Mouse (Mus musculus) heart, embryonic 16.5 days (tissue): ENCODE measurements around the gene Oas2. TPM values are rescaled to one million over a fixed set of nuclear protein-coding genes. Genes with fewer than 3 reads are reported as not detected.
A peak's percentile ranks its signal among the peaks of the same experiment; 100 is the strongest.

Experiments used
- ATAC-seq: fragments of 200-750 bp; cut with Nextera tagmentation; replicated peaks from 2 replicates; pipeline ENCODE4 v1.8.0; 2017; ENCODE audit warnings: moderate number of reproducible peaks; ENCODE audit not compliant: insufficient read depth, low FRiP score; ENCODE audit errors: extremely low read depth
- H3K27ac ChIP-seq: fragments of 300-500 bp; sonication (generic); 2 replicates; pipeline ENCODE4 v1.5.1; 2014; ENCODE audit warnings: mild to moderate bottlenecking, low read length, control low read depth, moderate library complexity
- H3K27me3 ChIP-seq: fragments of 300-500 bp; sonication (generic); 2 replicates; pipeline ENCODE4 v1.6.1; 2014; ENCODE audit warnings: low read length, mixed read lengths; ENCODE audit not compliant: control insufficient read depth, insufficient read depth
- H3K36me3 ChIP-seq: fragments of 300-500 bp; sonication (generic); 2 replicates; pipeline ENCODE4 v1.6.1; 2014; ENCODE audit not compliant: control insufficient read depth, insufficient read depth
- H3K4me1 ChIP-seq: fragments of 300-500 bp; sonication (generic); 2 replicates; pipeline ENCODE4 v1.6.1; 2014; ENCODE audit warnings: low read length, mixed read lengths; ENCODE audit not compliant: control insufficient read depth, insufficient read depth
- H3K4me2 ChIP-seq: fragments of 300-500 bp; sonication (generic); 2 replicates; pipeline ENCODE4 v1.6.1; 2014; ENCODE audit warnings: low read depth, mild to moderate bottlenecking, control low read depth, low read length
- H3K4me3 ChIP-seq: fragments of 300-500 bp; sonication (generic); 2 replicates; pipeline ENCODE4 v1.5.1; 2014; ENCODE audit warnings: mild to moderate bottlenecking, control low read depth, low read length
- H3K9ac ChIP-seq: fragments of 300-500 bp; sonication (generic); 2 replicates; pipeline ENCODE4 v1.6.1; 2014; ENCODE audit warnings: low read length, control low read depth
- H3K9me3 ChIP-seq: fragments of 300-500 bp; sonication (generic); replicated peaks from 2 replicates; pipeline ENCODE4 v1.6.1; 2016; ENCODE audit warnings: low read length; ENCODE audit not compliant: control insufficient read depth
- WGBS: fragments of 180-500 bp; shearing (Covaris S2); extraction: QIAGEN DNeasy Blood & Tissue Kit; methylation state at CpG from one replicate; pipeline ENCODE4 v1.1.7; 2014; 5-methylcytosine and 5-hydroxymethylcytosine counted together
- polyA plus RNA-seq: library from polyadenylated mRNA; unstranded; fragments of >200 nt; fragmentation: Nextera tagmentation; extraction: Ambion mirVana; gene quantifications from 2 replicates; pipeline ENCODE4 v1.2.1, GENCODE M21; 2015

The Oas2 gene
- polyA plus RNA-seq, 1 experiment from 2014 or later: 0.46 TPM

DNA sequence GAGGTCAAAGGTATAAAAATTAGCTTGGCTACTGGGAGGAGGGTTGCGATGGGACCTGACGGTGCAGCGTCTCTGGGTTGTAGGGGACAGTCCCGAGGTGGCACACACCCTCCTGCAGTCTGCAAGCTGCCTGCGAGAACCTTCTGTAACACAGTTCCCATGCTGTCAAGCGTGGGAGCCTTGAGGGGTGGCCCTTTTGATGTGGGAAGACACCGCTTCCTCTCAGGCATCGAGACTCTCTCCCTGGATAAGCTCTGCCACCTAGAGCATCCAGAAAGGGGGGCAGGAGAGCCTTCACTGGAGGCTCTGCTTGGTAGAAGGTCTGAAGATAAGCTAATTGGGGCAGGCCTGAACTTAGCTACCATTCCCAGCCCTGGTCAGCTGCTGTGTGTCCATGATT, 64.0 kb downstream of the Oas2 start:
- Histone ChIP-seq H3K9me3 (no peaks in the 10 kb centered on the region), H3K4me2 (no peak overlapping the region), H3K36me3 (no peaks in the 10 kb centered on the region), H3K9ac (no peak overlapping the region), H3K4me1 (no peaks in the 10 kb centered on the region), H3K27me3 (peaks cover 32% of the 10 kb centered on the region), H3K4me3 (no peak overlapping the region), H3K27ac (no peak overlapping the region)
- ATAC-seq: no peak
- WGBS: 57% methylated on average over 8 of the region's 8 CpGs

DNA sequence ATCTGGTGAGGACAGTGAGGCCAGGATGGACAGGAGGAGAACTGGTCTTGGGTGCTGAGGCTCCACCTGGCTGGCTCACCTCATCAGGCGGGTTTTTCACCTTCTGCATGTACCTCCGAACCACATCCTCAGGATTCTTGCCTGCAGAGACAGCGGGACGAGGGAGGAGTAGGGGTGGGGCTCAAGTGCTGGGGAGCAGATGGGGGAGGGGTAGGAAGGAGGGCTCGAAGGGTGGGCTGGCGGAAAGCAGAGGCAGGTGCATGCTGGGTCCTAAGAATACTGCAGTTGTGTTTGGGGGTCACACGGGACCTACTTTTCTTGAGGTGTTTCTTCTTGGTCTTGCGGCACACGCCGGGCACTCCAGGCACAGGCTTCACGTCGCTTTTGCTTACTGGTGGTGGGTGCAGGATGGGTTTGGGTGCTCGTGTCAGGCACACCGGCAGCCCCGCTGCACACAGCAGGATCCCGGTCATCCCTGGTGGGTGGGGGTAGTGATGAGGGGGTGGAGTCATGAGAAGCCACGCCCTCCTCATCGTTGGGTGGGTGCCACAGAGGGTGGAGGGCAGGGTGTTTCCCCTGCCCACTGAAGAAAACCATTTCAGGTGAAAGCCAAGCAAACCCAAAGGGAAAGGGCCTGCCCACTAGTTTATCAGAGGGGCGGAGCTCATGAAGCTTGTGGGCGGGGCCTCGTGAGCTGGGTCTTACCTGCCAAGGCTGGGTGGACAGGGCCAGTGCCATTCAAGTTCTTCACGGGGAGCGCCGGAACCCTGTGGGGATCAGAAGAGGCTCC, 66.5 kb downstream of the Oas2 start:
- Histone ChIP-seq H3K4me2 (peak overlapping the region; percentile 10; the same call in 1 of the 2 replicates), H3K27me3 (peaks cover 30% of the 10 kb centered on the region), H3K27ac (no peak overlapping the region), H3K36me3 (no peaks in the 10 kb centered on the region), H3K9ac (no peak overlapping the region), H3K4me1 (0 out of 2 replicates have a peak, but pooled peaks cover 3% of the 10 kb centered on the region), H3K9me3 (no peaks in the 10 kb centered on the region), H3K4me3 (peak overlapping the region; percentile 25)
- ATAC-seq: no peak
- 10% methylated on average over 24 of the region's 24 CpGs for WGBS

DNA sequence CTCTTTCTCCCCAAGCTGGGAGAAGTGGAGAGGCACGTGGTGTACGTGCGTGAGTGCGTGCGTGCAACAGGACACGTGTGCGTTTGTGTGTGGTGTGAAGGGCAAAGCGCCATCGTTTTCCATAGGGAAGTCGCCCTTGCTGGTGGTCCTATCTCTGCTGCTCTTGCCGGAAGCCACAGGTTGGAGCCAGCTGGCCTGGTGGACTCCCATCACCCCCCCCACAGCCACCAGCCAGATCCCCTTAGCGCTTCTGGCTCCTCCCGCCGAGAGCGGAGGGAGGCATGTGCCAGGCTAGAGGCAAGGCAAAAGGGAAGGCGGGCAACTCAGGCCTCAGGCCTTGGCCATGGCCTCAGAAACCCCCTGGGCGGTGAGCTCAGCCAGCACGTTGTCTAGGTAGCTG, 68.7 kb downstream of the Oas2 start:
- Histone ChIP-seq H3K27me3 (peaks cover 30% of the 10 kb centered on the region), H3K4me3 (no peak overlapping the region), H3K27ac (no peak overlapping the region), H3K9ac (no peak overlapping the region), H3K4me2 (no peak overlapping the region), H3K36me3 (no peaks in the 10 kb centered on the region), H3K4me1 (0 out of 2 replicates have a peak, but pooled peaks cover 3% of the 10 kb centered on the region), H3K9me3 (no peaks in the 10 kb centered on the region)
- 81% methylated on average over 18 of the region's 18 CpGs for WGBS
- ATAC-seq: no peak

Other genes with a start within 250 kb of the Oas2 start
- gene Plbd2, start 246.2 kb downstream of the Oas2 start, polyA plus RNA-seq: 43.3 and 44.1 TPM in 2 replicates
- 3.5 and 4.3 TPM in 2 replicates for gene Slc8b1, start 238.7 kb downstream of the Oas2 start, polyA plus RNA-seq
- 14.5 TPM in 2 replicates for gene Tpcn1, start 161.2 kb downstream of the Oas2 start, polyA plus RNA-seq
- 0.36 and 0.42 TPM in 2 replicates for gene Iqcd, start 160.8 kb downstream of the Oas2 start, polyA plus RNA-seq
- 13.2 and 14.0 TPM in 2 replicates for gene Rita1, start 137.3 kb downstream of the Oas2 start, polyA plus RNA-seq
- 30.2 and 35.0 TPM in 2 replicates for gene Ddx54, start 137.1 kb downstream of the Oas2 start, polyA plus RNA-seq
- gene Cfap73, start 115.6 kb downstream of the Oas2 start, polyA plus RNA-seq: 0.49 TPM in 1 of 2 replicates, not detected in the other
- 0.70 and 0.74 TPM in 2 replicates for gene Rasal1, start 101.0 kb downstream of the Oas2 start, polyA plus RNA-seq
- 6.7 and 11.2 TPM in 2 replicates for gene Dtx1, start 37.9 kb downstream of the Oas2 start, polyA plus RNA-seq
- 0.59 and 0.80 TPM in 2 replicates for gene Oas3, start 27.8 kb upstream of the Oas2 start, polyA plus RNA-seq
- gene Oas1e, start 45.7 kb upstream of the Oas2 start, polyA plus RNA-seq: not detected in 2 replicates
- gene Oas1c, start 62.7 kb upstream of the Oas2 start, polyA plus RNA-seq: 0.60 and 0.77 TPM in 2 replicates
- gene Oas1f, start 97.5 kb upstream of the Oas2 start, polyA plus RNA-seq: 0.12 TPM in 1 of 2 replicates, not detected in the other
- not detected in 2 replicates for gene Oas1h, start 111.6 kb upstream of the Oas2 start, polyA plus RNA-seq
- gene Oas1g, start 137.8 kb upstream of the Oas2 start, polyA plus RNA-seq: 0.67 and 0.85 TPM in 2 replicates
- 1.6 and 2.4 TPM in 2 replicates for gene Oas1a, start 157.7 kb upstream of the Oas2 start, polyA plus RNA-seq
- gene Oas1d, start 164.7 kb upstream of the Oas2 start, polyA plus RNA-seq: 0.09 TPM in 1 of 2 replicates, not detected in the other